In genomic region chr6:99263061-99263885, GRCm38 (mm10) we compare ENCODE assay signal across 8 mouse cellular contexts.
DNase-seq lines count a peak whose midpoint lies in the region; ATAC-seq lines count a peak whose summit lies in the region.
"Had no signal": no experiment of that assay in that cellular context is flagged by ENCODE, and none has a peak within 500 bp of the region (broad histone marks: within the 10 kb centered on the region; RNA-seq: fewer than 3 reads in every experiment).

No protein-coding gene starts in this region.

- H3K27me3 ChIP-seq in midbrain, embryonic 11.5 days (ENCODE audit: control insufficient read depth, insufficient read depth, low read length): no peaks in the 10 kb centered on the region
- 0 out of 2 replicates have a peak, but pooled peaks cover 3% of the 10 kb centered on the region for H3K27me3 ChIP-seq in midbrain, embryonic 13.5 days
- H3K27me3 ChIP-seq in liver, embryonic 16.5 days (ENCODE audit: control insufficient read depth, insufficient read depth, low read depth, low read length): no peaks in the 10 kb centered on the region

- no peak overlapping the region for H3K4me2 ChIP-seq in midbrain, embryonic 11.5 days
- no peak overlapping the region for H3K4me2 ChIP-seq in midbrain, embryonic 13.5 days (replicated peaks)
- H3K4me2 ChIP-seq in liver, embryonic 16.5 days (ENCODE audit: low read depth, low read length): no peak overlapping the region; the same call in 1 of the 2 replicates

- H3K27ac ChIP-seq in midbrain, embryonic 11.5 days (ENCODE audit: low read depth, low read length): no peak overlapping the region
- H3K27ac ChIP-seq in midbrain, embryonic 13.5 days: no peak overlapping the region
- peak overlapping the region; percentile 6; the same call in 1 of the 2 replicates for H3K27ac ChIP-seq in liver, embryonic 16.5 days (ENCODE audit: low read length)

- H3K4me3 ChIP-seq in midbrain, embryonic 11.5 days (ENCODE audit: low read depth, low read length): no peak overlapping the region
- H3K4me3 ChIP-seq in midbrain, embryonic 13.5 days (replicated peaks): no peak overlapping the region
- H3K4me3 ChIP-seq in liver, embryonic 16.5 days (ENCODE audit: low read depth, low read length): no peak overlapping the region
- H3K4me3 ChIP-seq: erythroblast, embryonic 14.5 days had no signal

- H3K9me3 ChIP-seq in midbrain, embryonic 11.5 days (ENCODE audit: control insufficient read depth, low read length): no peaks in the 10 kb centered on the region
- H3K9me3 ChIP-seq in midbrain, embryonic 13.5 days: no peaks in the 10 kb centered on the region
- no peaks in the 10 kb centered on the region for H3K9me3 ChIP-seq in liver, embryonic 16.5 days (replicated peaks; ENCODE audit: control insufficient read depth, low read length)

- ATAC-seq in midbrain, embryonic 11.5 days (ENCODE audit: low FRiP score): peak; percentile 12; the same call in 1 of the 2 replicates
- no peak for ATAC-seq in midbrain, embryonic 13.5 days
- no peak for ATAC-seq in liver, embryonic 16.5 days (ENCODE audit: low read depth)

- H3K9ac ChIP-seq in midbrain, embryonic 11.5 days (ENCODE audit: low read length): no peak overlapping the region
- H3K9ac ChIP-seq in midbrain, embryonic 13.5 days (replicated peaks): no peak overlapping the region
- no peak overlapping the region for H3K9ac ChIP-seq in liver, embryonic 16.5 days (ENCODE audit: low read depth, low read length)

- no peak for DNase-seq in midbrain, embryonic 11.5 days (ENCODE audit: low spot score, missing footprints)
- DNase-seq in embryo, embryonic 11 days: peak; percentile 54
- DNase-seq in thymus, postnatal 36 days: peak; percentile 26 to 28
- DNase-seq in right cerebral cortex, postnatal 25 days: no peak
- no peak for DNase-seq in ovary, postnatal 36 days (ENCODE audit: low spot score)

- WGBS in midbrain, embryonic 11.5 days: 12% methylated on average over 12 of the region's 12 CpGs
- WGBS in midbrain, embryonic 13.5 days: 12% methylated on average over 10 of the region's 12 CpGs
- WGBS in liver, embryonic 16.5 days (ENCODE audit: insufficient replicate concordance): 13% methylated on average over 11 of the region's 12 CpGs

- no peaks in the 10 kb centered on the region for H3K36me3 ChIP-seq in midbrain, embryonic 11.5 days (ENCODE audit: control insufficient read depth, insufficient read depth, low read length)
- H3K36me3 ChIP-seq in midbrain, embryonic 13.5 days: no peaks in the 10 kb centered on the region
- H3K36me3 ChIP-seq in liver, embryonic 16.5 days (ENCODE audit: control insufficient read depth, insufficient read depth): no peaks in the 10 kb centered on the region

- peaks cover 41% of the 10 kb centered on the region for H3K4me1 ChIP-seq in midbrain, embryonic 11.5 days (ENCODE audit: control insufficient read depth, insufficient read depth, low read length)
- peaks cover 58% of the 10 kb centered on the region for H3K4me1 ChIP-seq in midbrain, embryonic 13.5 days (replicated peaks)
- peaks cover 8% of the 10 kb centered on the region for H3K4me1 ChIP-seq in liver, embryonic 16.5 days (ENCODE audit: control insufficient read depth, low read depth, low read length)

Comparison
In these comparisons a context has a peak if more than half of its experiments do, and no peak if none do; other contexts are left out.
1. DNase-seq: peak in embryo, embryonic 11 days (single experiment) and thymus, postnatal 36 days (2 of 2); none in midbrain, embryonic 11.5 days (single experiment), right cerebral cortex, postnatal 25 days (single experiment) and ovary, postnatal 36 days (single experiment).